Mouse (Mus musculus) CH12.LX (cell line): ENCODE data around the gene Eif2ak3. TPM values are rescaled to one million over a fixed set of nuclear protein-coding genes. Genes with fewer than 3 reads are reported as not detected.
A peak's percentile ranks its signal among the peaks of the same experiment; 100 is the strongest.

Experiments
- DNase-seq: peaks from one replicate; pipeline ENCODE4 v3.0.0-alpha.2; 2013; ENCODE audit errors: extremely low read depth
- H3K27ac ChIP-seq: 2 replicates; pipeline ENCODE4 v1.5.1; 2012; ENCODE audit warnings: low read depth, mild to moderate bottlenecking, control low read depth, moderate library complexity; ENCODE audit not compliant: insufficient read depth
- H3K27me3 ChIP-seq: replicated peaks from 2 replicates; pipeline ENCODE3; 2012; ENCODE audit warnings: inconsistent platforms
- H3K36me3 ChIP-seq, 2 experiments: replicated peaks in 1 of 2; 2 replicates each; pipeline versions ENCODE3 to v1.6.1; 2012; ENCODE audit warnings: inconsistent platforms in 1 of 2, low read length in 1 of 2, mild to moderate bottlenecking in 1 of 2, mixed read lengths in 1 of 2, moderate library complexity in 1 of 2; ENCODE audit not compliant: control insufficient read depth in 1 of 2, insufficient read depth in 1 of 2
- H3K4me1 ChIP-seq, 2 experiments: 2 replicates each; pipeline ENCODE4 v1.6.1; 2012; ENCODE audit warnings: inconsistent platforms in 1 of 2, moderate library complexity in 1 of 2; ENCODE audit not compliant: insufficient read depth in 2 of 2, control insufficient read depth in 1 of 2
- H3K4me2 ChIP-seq: 2 replicates; pipeline ENCODE4 v1.6.1; 2012; ENCODE audit warnings: low read depth, mild to moderate bottlenecking, control low read depth; ENCODE audit not compliant: poor library complexity, insufficient read depth, severe bottlenecking
- H3K4me3 ChIP-seq, 3 experiments: fragments of 150-350 bp in 1 of 3; sonication (generic) in 1 of 3; replicated peaks in 1 of 3; 2 replicates each; pipeline versions ENCODE3 to v1.5.1; 2011 to 2012; ENCODE audit warnings: low read depth in 2 of 3, low read length in 2 of 3, mild to moderate bottlenecking in 2 of 3, moderate library complexity in 2 of 3, control low read depth in 1 of 3, improper control_type of control experiment in 1 of 3, inconsistent platforms in 1 of 3, mixed read lengths in 1 of 3; ENCODE audit not compliant: poor library complexity in 1 of 3
- H3K79me2 ChIP-seq: replicated peaks from 2 replicates; pipeline ENCODE4 v1.6.1; 2012; ENCODE audit warnings: mild to moderate bottlenecking, moderate library complexity; ENCODE audit not compliant: control insufficient read depth, poor library complexity, insufficient read depth, severe bottlenecking; ENCODE audit errors: extremely low read depth
- H3K9ac ChIP-seq: 2 replicates; pipeline ENCODE4 v1.6.1; 2012; ENCODE audit warnings: low read depth, mild to moderate bottlenecking, control low read depth, moderate library complexity; ENCODE audit not compliant: insufficient read depth
- H3K9me3 ChIP-seq: replicated peaks from 2 replicates; pipeline ENCODE3; 2012; ENCODE audit warnings: low read length, inconsistent platforms, mixed read lengths
- BHLHE40 ChIP-seq: IDR thresholded peaks from 2 replicates; pipeline ENCODE4 v1.6.1; 2011; ENCODE audit warnings: mild to moderate bottlenecking, low read depth, low read length, improper control_type of control experiment
- CHD1 ChIP-seq: IDR thresholded peaks from 2 replicates; pipeline ENCODE4 v1.6.1; 2012; ENCODE audit warnings: low read depth, low read length, improper control_type of control experiment, inconsistent platforms
- CTCF ChIP-seq, 2 experiments: IDR thresholded peaks in 1 of 2; conservative IDR thresholded peaks in 1 of 2; 2 replicates each; pipeline ENCODE4 v1.5.1; 2011 to 2012; ENCODE audit warnings: low read depth in 2 of 2, low read length in 2 of 2, improper control_type of control experiment in 1 of 2, inconsistent platforms in 1 of 2, mild to moderate bottlenecking in 1 of 2, moderate library complexity in 1 of 2
- E2F4 ChIP-seq: IDR thresholded peaks from 2 replicates; pipeline ENCODE4 v1.6.1; 2011; ENCODE audit warnings: low read depth, low read length, improper control_type of control experiment; ENCODE audit not compliant: insufficient replicate concordance
- ELF1 ChIP-seq: IDR thresholded peaks from 2 replicates; pipeline ENCODE4 v1.6.1; 2014; ENCODE audit warnings: low read depth, mild to moderate bottlenecking, inconsistent platforms, low read length, improper control_type of control experiment
- EP300 ChIP-seq: IDR thresholded peaks from 2 replicates; pipeline ENCODE4 v1.6.1; 2011; ENCODE audit warnings: low read length, improper control_type of control experiment
- GABPA ChIP-seq: IDR thresholded peaks from 2 replicates; pipeline ENCODE4 v1.6.1; 2012; ENCODE audit warnings: low read depth, low read length, improper control_type of control experiment, inconsistent platforms; ENCODE audit not compliant: insufficient replicate concordance
- HCFC1 ChIP-seq: IDR thresholded peaks from 2 replicates; pipeline ENCODE4 v1.6.1; 2012; ENCODE audit warnings: low read depth, mild to moderate bottlenecking, inconsistent platforms, low read length, improper control_type of control experiment
- JUN ChIP-seq: IDR thresholded peaks from 2 replicates; pipeline ENCODE4 v1.6.1; 2011; ENCODE audit warnings: low read depth, mild to moderate bottlenecking, low read length, improper control_type of control experiment, moderate library complexity; ENCODE audit not compliant: insufficient read depth
- JUND ChIP-seq: conservative IDR thresholded peaks from 2 replicates; pipeline ENCODE4 v1.6.1; 2011; ENCODE audit warnings: low read depth, low read length, improper control_type of control experiment
- KAT2A ChIP-seq: IDR thresholded peaks from 2 replicates; pipeline ENCODE4 v1.6.1; 2012; ENCODE audit warnings: low read length, improper control_type of control experiment, inconsistent platforms; ENCODE audit not compliant: insufficient replicate concordance
- MAFK ChIP-seq: IDR thresholded peaks from 2 replicates; pipeline ENCODE4 v1.6.1; 2011; ENCODE audit warnings: low read length, improper control_type of control experiment; ENCODE audit not compliant: insufficient replicate concordance
- MAZ ChIP-seq: IDR thresholded peaks from 2 replicates; pipeline ENCODE4 v1.6.1; 2012; ENCODE audit warnings: low read depth, mild to moderate bottlenecking, inconsistent platforms, low read length, improper control_type of control experiment, moderate library complexity
- MEF2A ChIP-seq: IDR thresholded peaks from 2 replicates; pipeline ENCODE4 v1.6.1; 2014; ENCODE audit warnings: low read depth, mild to moderate bottlenecking, inconsistent platforms, low read length, improper control_type of control experiment, borderline replicate concordance
- MXI1 ChIP-seq: IDR thresholded peaks from 2 replicates; pipeline ENCODE4 v1.6.1; 2011; ENCODE audit warnings: mild to moderate bottlenecking, low read depth, low read length, improper control_type of control experiment
- MYC ChIP-seq: IDR thresholded peaks from 2 replicates; pipeline ENCODE4 v1.6.1; 2011; ENCODE audit warnings: low read depth, mild to moderate bottlenecking, improper control_type of control experiment, low read length
- NRF1 ChIP-seq: IDR thresholded peaks from 2 replicates; pipeline ENCODE4 v1.6.1; 2014; ENCODE audit warnings: low read depth, mild to moderate bottlenecking, inconsistent platforms, low read length, improper control_type of control experiment, moderate library complexity
- PAX5 ChIP-seq: IDR thresholded peaks from 2 replicates; pipeline ENCODE4 v1.6.1; 2012; ENCODE audit warnings: low read length, inconsistent platforms, mixed read lengths
- POLR2AphosphoS2 ChIP-seq: IDR thresholded peaks from 2 replicates; pipeline ENCODE4 v1.6.1; 2011; ENCODE audit warnings: low read depth, low read length, improper control_type of control experiment
- SIN3A ChIP-seq: IDR thresholded peaks from 2 replicates; pipeline ENCODE4 v1.6.1; 2012; ENCODE audit warnings: low read length, improper control_type of control experiment, inconsistent platforms
- SMC3 ChIP-seq: IDR thresholded peaks from 2 replicates; pipeline ENCODE4 v1.6.1; 2011; ENCODE audit warnings: low read depth, low read length, improper control_type of control experiment
- TBP ChIP-seq: conservative IDR thresholded peaks from 2 replicates; pipeline ENCODE4 v1.6.1; 2011; ENCODE audit warnings: low read depth, low read length, improper control_type of control experiment
- TCF12 ChIP-seq: IDR thresholded peaks from 2 replicates; pipeline ENCODE4 v1.6.1; 2014; ENCODE audit warnings: low read depth, mild to moderate bottlenecking, inconsistent platforms, low read length, improper control_type of control experiment
- UBTF ChIP-seq: IDR thresholded peaks from 2 replicates; pipeline ENCODE4 v1.6.1; 2012; ENCODE audit warnings: low read depth, mild to moderate bottlenecking, inconsistent platforms, low read length, improper control_type of control experiment, moderate library complexity
- USF1 ChIP-seq: IDR thresholded peaks from 2 replicates; pipeline ENCODE4 v1.6.1; 2014; ENCODE audit warnings: low read depth, mild to moderate bottlenecking, inconsistent platforms, low read length, improper control_type of control experiment
- USF2 ChIP-seq: conservative IDR thresholded peaks from 2 replicates; pipeline ENCODE4 v1.6.1; 2011; ENCODE audit warnings: low read depth, low read length, improper control_type of control experiment
- ZC3H11A ChIP-seq: IDR thresholded peaks from 2 replicates; pipeline ENCODE4 v1.6.1; 2012; ENCODE audit warnings: low read depth, mild to moderate bottlenecking, inconsistent platforms, low read length, improper control_type of control experiment
- ZKSCAN1 ChIP-seq: IDR thresholded peaks from 2 replicates; pipeline ENCODE4 v1.6.1; 2012; ENCODE audit warnings: low read depth, inconsistent platforms, low read length, improper control_type of control experiment, borderline replicate concordance
- ZMIZ1 ChIP-seq: IDR thresholded peaks from 2 replicates; pipeline ENCODE4 v1.6.1; 2012; ENCODE audit warnings: low read depth, mild to moderate bottlenecking, inconsistent platforms, low read length, improper control_type of control experiment
- dilution Hi-C: fragments of 300-500 bp; cut with MboI; formaldehyde crosslinking; loops from 2 replicates; pipeline ENCODE4 v1.14.3; 2020; ENCODE audit warnings: low sequenced_read_pairs; ENCODE audit not compliant: extremely low pct_unique_long_range_greater_than_20kb, extremely low pct_ligation_motif_present
- in situ Hi-C: fragments of 300-500 bp; cut with MboI; formaldehyde crosslinking; loops from 3 replicates; pipeline ENCODE4 v1.14.3; 2019; ENCODE audit warnings: low sequenced_read_pairs, low pct_ligation_motif_present, low pct_unique_long_range_greater_than_20kb, mixed read lengths
- polyA plus RNA-seq: library from polyadenylated mRNA; unstranded; fragments of >175 nt; gene quantifications from 2 replicates; pipeline ENCODE4 v1.2.1, GENCODE M21; 2012; ENCODE audit warnings: low read depth; ENCODE audit not compliant: insufficient read length
- total RNA-seq, 2 experiments: library from RNA; depleted of rRNA; stranded (reverse); fragments of 300-350 nt in 1 of 2; fragments of >200 nt in 1 of 2; gene quantifications; 2 replicates each; pipeline ENCODE4 v1.2.3; 2012 to 2014

Eif2ak3 gene
- total and polyA plus RNA-seq, 3 experiments = 21.2 to 38.9 (median 23.1) TPM

DNA sequence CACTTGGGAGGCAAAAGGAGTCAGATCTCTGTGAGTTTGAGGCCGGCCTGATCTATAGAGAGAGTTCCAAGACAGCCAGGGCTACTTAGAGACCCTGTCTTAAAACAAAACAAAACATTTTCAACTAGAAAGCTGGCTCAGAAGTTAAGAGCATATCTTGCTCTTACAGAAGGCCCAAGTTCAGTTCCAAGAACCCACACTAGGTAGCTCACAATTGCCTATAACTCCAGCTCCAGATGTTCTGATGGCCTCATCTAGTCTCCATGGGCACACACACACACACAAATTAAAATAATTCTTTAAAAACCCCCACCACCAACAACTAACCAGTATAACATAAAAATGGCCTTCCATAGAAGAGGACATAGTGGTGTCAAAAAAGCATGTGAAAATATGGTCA, 33.8 kb upstream of the Eif2ak3 start:
- in situ Hi-C loops = loop anchor here (25.0 kb wide), 1 partner anchor 327 kb away; the partner anchor contains the start of gene Thnsl2
- H3K9ac ChIP-seq = no peak overlapping the region
- H3K9me3 ChIP-seq = no peaks in the 10 kb centered on the region
- peaks cover 22 to 46% of the 10 kb centered on the region in 2 experiments for H3K4me1 ChIP-seq
- H3K27ac ChIP-seq = no peak overlapping the region
- H3K36me3 ChIP-seq = no peaks in the 10 kb centered on the region
- no peak for DNase-seq
- TF ChIP-seq TCF12 = no peak
- no peak for TF ChIP-seq MYC
- TF ChIP-seq USF1 = no peak
- H3K4me3 ChIP-seq = no peak overlapping the region
- H3K27me3 ChIP-seq = no peaks in the 10 kb centered on the region
- no peak overlapping the region for H3K4me2 ChIP-seq
- no peaks in the 10 kb centered on the region for H3K79me2 ChIP-seq
- dilution Hi-C loops = no loop called here

DNA sequence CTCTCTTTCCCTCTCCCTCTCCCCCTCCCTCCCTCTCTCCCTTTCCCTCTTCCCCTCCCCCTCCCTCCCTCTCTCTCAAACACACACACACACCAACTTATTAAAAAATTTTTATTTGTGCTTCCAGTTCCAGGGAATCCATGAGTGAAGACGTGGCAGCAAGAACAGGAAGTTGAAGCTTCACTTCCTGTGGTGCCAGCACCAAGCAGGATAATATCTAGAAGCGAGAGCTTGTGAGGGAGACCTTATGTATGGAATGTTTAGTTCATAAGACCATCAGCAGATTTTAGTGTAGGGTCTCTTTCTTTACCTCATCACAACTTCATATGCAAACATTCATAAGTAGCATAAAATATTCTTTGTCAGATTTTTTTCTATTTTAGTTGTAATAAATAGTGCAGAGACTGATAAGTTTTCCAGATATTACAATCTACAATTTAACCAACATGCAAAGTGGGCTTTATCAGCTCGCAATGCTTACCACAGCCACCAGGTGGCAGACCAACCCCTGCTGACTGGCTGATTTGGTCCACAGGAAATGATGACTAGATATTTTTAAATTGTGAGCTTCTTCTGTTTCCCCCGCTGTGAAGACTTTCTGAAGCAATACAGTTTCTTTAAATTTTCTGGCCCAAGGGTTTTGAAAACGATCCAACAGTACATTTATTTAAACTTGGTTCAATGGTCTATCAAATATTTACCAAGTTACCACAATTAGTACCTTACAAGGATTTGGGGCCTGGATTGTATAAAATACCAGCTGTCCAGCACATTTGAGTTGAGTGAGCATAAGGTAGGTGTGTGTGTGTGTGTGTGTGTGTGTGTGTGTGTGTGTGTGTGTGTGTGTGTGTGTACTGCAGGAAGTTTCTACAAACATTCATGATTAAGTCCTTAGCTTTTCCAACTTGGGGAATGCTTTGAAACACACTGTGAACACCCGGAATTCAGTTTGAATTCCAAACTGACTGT, 32.5 kb upstream of the Eif2ak3 start:
- H3K4me2 ChIP-seq = 0 out of 2 replicates have a peak overlapping the region, but pooled peaks have one; percentile 22
- no peak overlapping the region for H3K4me3 ChIP-seq
- dilution Hi-C loops = no loop called here
- H3K4me1 ChIP-seq = peaks cover 20 to 35% of the 10 kb centered on the region in 2 experiments
- no peaks in the 10 kb centered on the region for H3K27me3 ChIP-seq
- in situ Hi-C loops = loop anchor here (25.0 kb wide), 1 partner anchor 325 kb away; the partner anchor contains the start of gene Thnsl2
- H3K9me3 ChIP-seq = no peaks in the 10 kb centered on the region
- H3K79me2 ChIP-seq = no peaks in the 10 kb centered on the region
- no peak overlapping the region for H3K27ac ChIP-seq
- H3K36me3 ChIP-seq = no peaks in the 10 kb centered on the region
- peak; percentile 82 for DNase-seq
- peak overlapping the region; percentile 51; the same call in 1 of the 2 replicates for H3K9ac ChIP-seq
- TF ChIP-seq EP300 (peak; percentile 26; the same call in 1 of the 2 replicates), ZKSCAN1 (no peak), PAX5 (no peak), JUN (peak; percentile 44; the same call in 1 of the 2 replicates), MYC (peak; percentile 47; the same call in 1 of the 2 replicates), SMC3 (peak; percentile 99), MXI1 (no peak), ZC3H11A (peak; percentile 97), GABPA (no peak), BHLHE40 (no peak), SIN3A (no peak), UBTF (no peak), TCF12 (no peak), USF1 (no peak), KAT2A (no peak), MAFK (peak; percentile 97), MEF2A (peak; percentile 80), HCFC1 (no peak), ELF1 (no peak), CTCF (conservative IDR thresholded peaks at IDR 0.05 in 1 of 2, IDR thresholded peaks at IDR 0.05 in 1 of 2; ENCODE audit: low read depth in 2 of 2, low read length in 2 of 2) (peak; percentile 84 to 98), E2F4 (no peak), JUND (peak; percentile 73), TBP (no peak), ZMIZ1 (no peak), USF2 (no peak), MAZ (no peak), NRF1 (no peak), CHD1 (no peak), POLR2AphosphoS2 (no peak)
